Mouse (Mus musculus): ENCODE data around the gene Qrich2.
"Not testable (repeated sequence)": the region's sequence is repeated elsewhere in the genome, so short reads cannot be mapped to it uniquely, and the experiment has no call there.

The Qrich2 gene

GRCm38 (mm10) chr11:116412028-116412827, 53.8 kb downstream of the Qrich2 start:
- DNase-seq (ENCODE audit: low spot score in 2 of 2) = no peak

- DNase-seq (ENCODE audit: low spot score in 2 of 2) = no peak
Observed at GRCm38 (mm10) chr11:116411582-116411981, 54.5 kb downstream of the Qrich2 start.

- not testable (repeated sequence) for DNase-seq (ENCODE audit: low spot score in 2 of 2)
Observed at GRCm38 (mm10) chr11:116410415-116410814, 55.6 kb downstream of the Qrich2 start.

GRCm38 (mm10) chr11:116409008-116409407, 57.0 kb downstream of the Qrich2 start:
- DNase-seq (ENCODE audit: low spot score in 2 of 2) = no peak

- DNase-seq (ENCODE audit: low spot score in 2 of 2) = no peak
Observed at GRCm38 (mm10) chr11:116406231-116406728, 59.8 kb downstream of the Qrich2 start.

GRCm38 (mm10) chr11:116405601-116406000, 60.4 kb downstream of the Qrich2 start:
- DNase-seq (ENCODE audit: low spot score in 2 of 2) = no peak

GRCm38 (mm10) chr11:116400560-116400959, 65.5 kb downstream of the Qrich2 start:
- no peak for DNase-seq (ENCODE audit: low spot score in 2 of 2)

- DNase-seq (ENCODE audit: low spot score in 2 of 2) = no peak
Observed at GRCm38 (mm10) chr11:116398348-116398677, 67.7 kb downstream of the Qrich2 start.

- no peak for DNase-seq (ENCODE audit: low spot score in 2 of 2)
Observed at GRCm38 (mm10) chr11:116397517-116398347, 68.3 kb downstream of the Qrich2 start.

GRCm38 (mm10) chr11:116396934-116397330, 69.1 kb downstream of the Qrich2 start:
- DNase-seq (ENCODE audit: low spot score in 2 of 2) = no peak

- DNase-seq (ENCODE audit: low spot score in 2 of 2) = no peak
Observed at GRCm38 (mm10) chr11:116396276-116396933, 69.6 kb downstream of the Qrich2 start.

- no peak for DNase-seq (ENCODE audit: low spot score in 2 of 2)
Observed at GRCm38 (mm10) chr11:116394769-116395168, 71.3 kb downstream of the Qrich2 start.

All from frontal cortex, postnatal 14 days (tissue).